Mouse (Mus musculus): ENCODE data around the gene Syf2. TPM values are rescaled to one million over a fixed set of nuclear protein-coding genes. Genes with fewer than 3 reads are reported as not detected.

Syf2 gene
- total and polyA plus RNA-seq, 3 experiments, result 94.6 to 165 (median 103) TPM

GRCm38 (mm10) chr4:134975929-134976308 lies 45.2 kb downstream of the Syf2 start:
- no peaks in the 10 kb centered on the region for H3K4me1 ChIP-seq (ENCODE audit: control insufficient read depth in 1 of 2, insufficient read depth in 2 of 2, low read length in 2 of 2)
- DNase-seq (ENCODE audit: low read depth, low spot score), result no peak
- TF ChIP-seq NELFE (IDR thresholded peaks at IDR 0.05; ENCODE audit: low read depth, low read length) (no peak), ZC3H11A (IDR thresholded peaks at IDR 0.05; ENCODE audit: low read depth, low read length) (no peak), TCF12 (IDR thresholded peaks at IDR 0.05; ENCODE audit: low read depth, low read length) (no peak)
- no peaks in the 10 kb centered on the region for H3K79me2 ChIP-seq (ENCODE audit: control insufficient read depth, insufficient read depth, low read length, poor library complexity)
- no peak overlapping the region for H3K27ac ChIP-seq (ENCODE audit: control insufficient read depth, low read depth, low read length)
- no peak overlapping the region for H3K9ac ChIP-seq (ENCODE audit: control insufficient read depth, low read depth, low read length, poor library complexity, severe bottlenecking)
- no peaks in the 10 kb centered on the region for H3K9me3 ChIP-seq (replicated peaks; ENCODE audit: insufficient read depth, low read length)
- H3K4me3 ChIP-seq (ENCODE audit: control insufficient read depth in 1 of 2, insufficient read depth in 1 of 2, low read depth in 2 of 2, low read length in 2 of 2), result no peak overlapping the region
- no peaks in the 10 kb centered on the region for H3K27me3 ChIP-seq (ENCODE audit: control insufficient read depth in 1 of 2, insufficient read depth in 2 of 2, low read length in 2 of 2)
- no peaks in the 10 kb centered on the region; a peak in 1 of 4 replicates for H3K36me3 ChIP-seq (ENCODE audit: control insufficient read depth in 1 of 2, insufficient read depth in 2 of 2, low read length in 2 of 2)

GRCm38 (mm10) chr4:134978930-134979329 lies 48.2 kb downstream of the Syf2 start:
- H3K79me2 ChIP-seq (ENCODE audit: control insufficient read depth, insufficient read depth, low read length, poor library complexity), result no peaks in the 10 kb centered on the region
- H3K27me3 ChIP-seq (ENCODE audit: control insufficient read depth in 1 of 2, insufficient read depth in 2 of 2, low read length in 2 of 2), result no peaks in the 10 kb centered on the region
- H3K4me3 ChIP-seq (ENCODE audit: control insufficient read depth in 1 of 2, insufficient read depth in 1 of 2, low read depth in 2 of 2, low read length in 2 of 2), result no peak overlapping the region
- H3K4me1 ChIP-seq (ENCODE audit: control insufficient read depth in 1 of 2, insufficient read depth in 2 of 2, low read length in 2 of 2), result peaks cover 15 to 19% of the 10 kb centered on the region in 2 experiments
- TF ChIP-seq USF2 (IDR thresholded peaks at IDR 0.05; ENCODE audit: borderline replicate concordance in 1 of 2, insufficient read depth in 1 of 2, low read depth in 1 of 2, low read length in 2 of 2) (no peak), MYC (IDR thresholded peaks at IDR 0.05; ENCODE audit: low read depth, low read length) (no peak), POLR2AphosphoS2 (IDR thresholded peaks at IDR 0.05; ENCODE audit: low read length) (no peak), POLR2AphosphoS5 (IDR thresholded peaks at IDR 0.05; ENCODE audit: borderline replicate concordance, low read depth, low read length) (no peak), ZKSCAN1 (IDR thresholded peaks at IDR 0.05; ENCODE audit: low read depth, low read length) (no peak), ZNF384 (IDR thresholded peaks at IDR 0.05; ENCODE audit: low read depth, low read length) (no peak), ELF1 (IDR thresholded peaks at IDR 0.05; ENCODE audit: low read depth, low read length) (no peak)
- no peak overlapping the region for H3K27ac ChIP-seq (ENCODE audit: control insufficient read depth, low read depth, low read length)
- DNase-seq (ENCODE audit: low read depth, low spot score), result no peak
- H3K9ac ChIP-seq (ENCODE audit: control insufficient read depth, low read depth, low read length, poor library complexity, severe bottlenecking), result no peak overlapping the region
- H3K9me3 ChIP-seq (replicated peaks; ENCODE audit: insufficient read depth, low read length), result no peaks in the 10 kb centered on the region
- H3K36me3 ChIP-seq (ENCODE audit: control insufficient read depth in 1 of 2, insufficient read depth in 2 of 2, low read length in 2 of 2), result peaks cover 0 to 21% of the 10 kb centered on the region in 2 experiments; a peak in 2 of 4 replicates

- Histone ChIP-seq H3K27me3 (ENCODE audit: control insufficient read depth in 1 of 2, insufficient read depth in 2 of 2, low read length in 2 of 2) (no peaks in the 10 kb centered on the region), H3K9ac (ENCODE audit: control insufficient read depth, low read depth, low read length, poor library complexity, severe bottlenecking) (peak overlapping the region; percentile 40), H3K4me3 (ENCODE audit: control insufficient read depth in 1 of 2, insufficient read depth in 1 of 2, low read depth in 2 of 2, low read length in 2 of 2) (peak overlapping the region; percentile 30 to 36; a peak in 3 of 4 replicates), H3K36me3 (ENCODE audit: control insufficient read depth in 1 of 2, insufficient read depth in 2 of 2, low read length in 2 of 2) (peaks cover 0 to 24% of the 10 kb centered on the region in 2 experiments; a peak in 2 of 4 replicates), H3K9me3 (replicated peaks; ENCODE audit: insufficient read depth, low read length) (no peaks in the 10 kb centered on the region), H3K79me2 (ENCODE audit: control insufficient read depth, insufficient read depth, low read length, poor library complexity) (no peaks in the 10 kb centered on the region), H3K4me1 (ENCODE audit: control insufficient read depth in 1 of 2, insufficient read depth in 2 of 2, low read length in 2 of 2) (peaks cover 15 to 19% of the 10 kb centered on the region in 2 experiments), H3K27ac (ENCODE audit: control insufficient read depth, low read depth, low read length) (peak overlapping the region; percentile 96)
- peak; percentile 96 for DNase-seq (ENCODE audit: low read depth, low spot score)
- TF ChIP-seq RAD21 (IDR thresholded peaks at IDR 0.05; ENCODE audit: low read depth, low read length) (no peak), SMC3 (IDR thresholded peaks at IDR 0.05; ENCODE audit: low read depth, low read length) (no peak), USF1 (IDR thresholded peaks at IDR 0.05; ENCODE audit: low read depth, low read length) (peak; percentile 59), POLR2AphosphoS2 (IDR thresholded peaks at IDR 0.05; ENCODE audit: low read length) (no peak), BHLHE40 (IDR thresholded peaks at IDR 0.05; ENCODE audit: borderline replicate concordance, low read depth, low read length) (0 out of 2 replicates have a peak, but pooled peaks have one; percentile 56), JUND (IDR thresholded peaks at IDR 0.05; ENCODE audit: low read depth, low read length) (peak; percentile 7; the same call in 1 of the 2 replicates), RCOR1 (IDR thresholded peaks at IDR 0.05; ENCODE audit: low read depth, low read length) (peak; percentile 86), KAT2A (conservative IDR thresholded peaks at IDR 0.05; ENCODE audit: low read depth, low read length) (no peak), E2F4 (IDR thresholded peaks at IDR 0.05; ENCODE audit: borderline replicate concordance, low read depth, low read length) (no peak), SIN3A (IDR thresholded peaks at IDR 0.05; ENCODE audit: low read length) (peak; percentile 95), CHD1 (IDR thresholded peaks at IDR 0.05; ENCODE audit: low read depth, low read length) (no peak), MAZ (IDR thresholded peaks at IDR 0.05; ENCODE audit: low read depth, low read length) (peak; percentile 24; the same call in 1 of the 2 replicates), CTCF (IDR thresholded peaks at IDR 0.05 in 2 of 3, conservative IDR thresholded peaks at IDR 0.05 in 1 of 3; ENCODE audit: control insufficient read depth in 1 of 3, insufficient read depth in 1 of 3, low read depth in 2 of 3, low read length in 3 of 3, poor library complexity in 1 of 3, severe bottlenecking in 1 of 3) (no peak), HCFC1 (IDR thresholded peaks at IDR 0.05; ENCODE audit: low read depth, low read length) (peak; percentile 63; the same call in 1 of the 2 replicates), TCF12 (IDR thresholded peaks at IDR 0.05; ENCODE audit: low read depth, low read length) (peak; percentile 99), MYC (IDR thresholded peaks at IDR 0.05; ENCODE audit: low read depth, low read length) (0 out of 2 replicates have a peak, but pooled peaks have one; percentile 43), POLR2A (IDR thresholded peaks at IDR 0.05; ENCODE audit: control insufficient read depth in 1 of 2, insufficient read depth in 1 of 2, low read depth in 1 of 2, low read length in 2 of 2, poor library complexity in 1 of 2) (peak; percentile 21 to 40; a peak in 1 of 4 replicates), MXI1 (IDR thresholded peaks at IDR 0.05; ENCODE audit: low read depth, low read length) (peak; percentile 78)
Observed at GRCm38 (mm10) chr4:134981959-134982431, 51.3 kb downstream of the Syf2 start.

Measured in MEL (cell line).